Mouse (Mus musculus) gastrocnemius, adult 18-20 months (tissue): Measurements from ENCODE around the gene Vnn1. TPM values are rescaled to one million over a fixed set of nuclear protein-coding genes. Genes with fewer than 3 reads are reported as not detected.

Experiments
- total RNA-seq, 2 experiments: library from RNA; stranded (reverse); gene quantifications; 2 replicates each; pipeline ENCODE4 v1.2.3; 2021

The Vnn1 gene
- total RNA-seq, 2 experiments from 2014 or later, result 0.09 to 0.11 TPM

Other genes with a start within 250 kb of the Vnn1 start
- gene Rps12, start 107.4 kb upstream of the Vnn1 start, total RNA-seq, result 100 to 1,000 TPM; 183 to 193 TPM
- 1 to 10 TPM; 4.2 to 7.3 TPM for gene Slc18b1, start 97.7 kb upstream of the Vnn1 start, total RNA-seq
- under 1 TPM in 1 of 2 experiments, not detected in 1; 0.25 TPM for gene Vnn3, start 43.2 kb upstream of the Vnn1 start, total RNA-seq
- gene Taar1, start 25.7 kb downstream of the Vnn1 start, total RNA-seq, result not detected
- gene Taar2, start 43.9 kb downstream of the Vnn1 start, total RNA-seq, result not detected
- gene Taar3, start 54.9 kb downstream of the Vnn1 start, total RNA-seq, result not detected
- not detected for gene Taar4, start 65.8 kb downstream of the Vnn1 start, total RNA-seq
- gene Taar5, start 76.0 kb downstream of the Vnn1 start, total RNA-seq, result not detected
- gene Taar6, start 91.0 kb downstream of the Vnn1 start, total RNA-seq, result not detected
- not detected for gene Taar7a, start 98.8 kb downstream of the Vnn1 start, total RNA-seq
- gene Taar7b, start 105.3 kb downstream of the Vnn1 start, total RNA-seq, result not detected
- not detected for gene Taar7d, start 132.5 kb downstream of the Vnn1 start, total RNA-seq
- gene Taar7e, start 142.9 kb downstream of the Vnn1 start, total RNA-seq, result not detected
- gene Taar7f, start 154.8 kb downstream of the Vnn1 start, total RNA-seq, result not detected
- gene Taar8a, start 181.8 kb downstream of the Vnn1 start, total RNA-seq, result not detected
- not detected for gene Taar8b, start 197.6 kb downstream of the Vnn1 start, total RNA-seq
- gene Taar8c, start 207.2 kb downstream of the Vnn1 start, total RNA-seq, result not detected
- not detected for gene Taar9, start 214.8 kb downstream of the Vnn1 start, total RNA-seq